11 mouse cellular contexts compared by ENCODE assay signal in genomic region chr5:92129321-92129768, GRCm38 (mm10). TPM values are rescaled to one million over a fixed set of nuclear protein-coding genes. Genes with fewer than 3 reads are reported as not detected.
A peak's percentile ranks its signal among the peaks of the same experiment; 100 is the strongest.
DNase-seq lines count a peak whose midpoint lies in the region; ATAC-seq and TF ChIP-seq lines count a peak whose summit lies in the region.
"Had no signal": no experiment of that assay in that cellular context is flagged by ENCODE, and none has a peak within 500 bp of the region (broad histone marks: within the 10 kb centered on the region; RNA-seq: fewer than 3 reads in every experiment).

No protein-coding gene starts in this region.

- no peak for DNase-seq in hindbrain, postnatal 0 days (ENCODE audit: low spot score)
- DNase-seq in MEL-GATA-1-ER (ENCODE audit: extremely low read depth, low read depth) (peak; percentile 64), liver (peak; percentile 44)
- DNase-seq in right cerebral cortex, postnatal 14 days: no peak
- DNase-seq in gastrocnemius, adult 8-10 months (ENCODE audit: low spot score in 2 of 2): no peak
- DNase-seq: cerebellum, adult 8-10 months; heart, postnatal 14 days; right cerebral cortex, adult 18-20 months had no signal

- TF ChIP-seq EP300 in ES-Bruce4 (IDR thresholded peaks at IDR 0.05; ENCODE audit: insufficient read depth, low read depth, low read length): no peak

- H3K4me3 ChIP-seq in hindbrain, postnatal 0 days (ENCODE audit: low read length): no peak overlapping the region
- H3K4me3 ChIP-seq in hindbrain, embryonic 16.5 days (ENCODE audit: low read length): no peak overlapping the region
- H3K4me3 ChIP-seq in ES-Bruce4 (ENCODE audit: low read depth, low read length): no peak overlapping the region

- no peak overlapping the region for H3K27ac ChIP-seq in hindbrain, postnatal 0 days
- H3K27ac ChIP-seq in hindbrain, embryonic 16.5 days (ENCODE audit: low read depth, low read length): no peak overlapping the region
- peak overlapping the region; percentile 57 for H3K27ac ChIP-seq in ES-Bruce4 (ENCODE audit: insufficient read depth, low read length)

- H3K9ac ChIP-seq in hindbrain, postnatal 0 days (replicated peaks; ENCODE audit: low read length): no peak overlapping the region
- no peak overlapping the region for H3K9ac ChIP-seq in hindbrain, embryonic 16.5 days (ENCODE audit: low read depth, low read length)
- no peak overlapping the region for H3K9ac ChIP-seq in ES-Bruce4 (ENCODE audit: low read depth, poor library complexity, severe bottlenecking)

- H3K4me1 ChIP-seq in hindbrain, postnatal 0 days (ENCODE audit: insufficient read depth, low read length): no peaks in the 10 kb centered on the region
- H3K4me1 ChIP-seq in hindbrain, embryonic 16.5 days (ENCODE audit: control insufficient read depth, insufficient read depth, low read depth, low read length): no peaks in the 10 kb centered on the region; the same call in 1 of the 2 replicates
- H3K4me1 ChIP-seq in ES-Bruce4 (ENCODE audit: control insufficient read depth, insufficient read depth, low read length): peaks cover 4% of the 10 kb centered on the region

- 87% methylated on average over 1 of the region's 1 CpGs for WGBS in hindbrain, postnatal 0 days
- WGBS in hindbrain, embryonic 16.5 days: 71% methylated on average over 1 of the region's 1 CpGs

- TF ChIP-seq CTCF in hindbrain, postnatal 0 days (IDR thresholded peaks at IDR 0.05; ENCODE audit: low read depth): no peak
- no peak for TF ChIP-seq CTCF in ES-Bruce4 (IDR thresholded peaks at IDR 0.05; ENCODE audit: low read depth, low read length)

- H3K36me3 ChIP-seq in hindbrain, postnatal 0 days (ENCODE audit: insufficient read depth, low read length): 0 out of 2 replicates have a peak, but pooled peaks cover 5% of the 10 kb centered on the region
- peaks cover 3% of the 10 kb centered on the region for H3K36me3 ChIP-seq in hindbrain, embryonic 16.5 days (ENCODE audit: control insufficient read depth, insufficient read depth, low read length)
- no peaks in the 10 kb centered on the region for H3K36me3 ChIP-seq in ES-Bruce4 (ENCODE audit: control insufficient read depth, insufficient read depth, low read length, poor library complexity, severe bottlenecking)

- H3K27me3 ChIP-seq in hindbrain, postnatal 0 days (ENCODE audit: insufficient read depth, low read length): no peaks in the 10 kb centered on the region
- H3K27me3 ChIP-seq in hindbrain, embryonic 16.5 days (replicated peaks; ENCODE audit: control insufficient read depth, insufficient read depth, low read length): no peaks in the 10 kb centered on the region
- no peaks in the 10 kb centered on the region for H3K27me3 ChIP-seq in ES-Bruce4 (ENCODE audit: control insufficient read depth, insufficient read depth, low read length, poor library complexity, severe bottlenecking)

- no peak for TF ChIP-seq POLR2A in ES-Bruce4 (IDR thresholded peaks at IDR 0.05; ENCODE audit: insufficient read depth, low read length)

- H3K4me2 ChIP-seq in hindbrain, postnatal 0 days (ENCODE audit: low read depth, low read length): no peak overlapping the region
- no peak overlapping the region for H3K4me2 ChIP-seq in hindbrain, embryonic 16.5 days (ENCODE audit: low read length)

- H3K9me3 ChIP-seq in hindbrain, postnatal 0 days (ENCODE audit: low read length): no peaks in the 10 kb centered on the region
- no peaks in the 10 kb centered on the region for H3K9me3 ChIP-seq in hindbrain, embryonic 16.5 days (ENCODE audit: control insufficient read depth, low read length)
- no peaks in the 10 kb centered on the region for H3K9me3 ChIP-seq in ES-Bruce4 (replicated peaks; ENCODE audit: control insufficient read depth, insufficient read depth, low read length, poor library complexity, severe bottlenecking)

- ATAC-seq in hindbrain, postnatal 0 days: peak; percentile 15; the same call in 1 of the 2 replicates
- ATAC-seq in hindbrain, embryonic 16.5 days: no peak
- ATAC-seq in megakaryocyte-erythroid progenitor cell, adult 5-6 weeks (replicated peaks; ENCODE audit: low FRiP score, low TSS enrichment, poor library complexity, severe bottlenecking): no peak

RNA-seq across cellular contexts. Expression of gene Uso1, which starts 8.4 kb away (rescaled TPM):
- 16.1 and 17.7 TPM in 2 replicates for total RNA-seq in hindbrain, postnatal 0 days (2014; rRNA removed)
- polyA plus RNA-seq in hindbrain, postnatal 0 days (2015; fragmentation: Nextera tagmentation; extraction: Ambion mirVana): 29.6 and 29.8 TPM in 2 replicates
- 35.7 and 40.1 TPM in 2 replicates for polyA plus RNA-seq in hindbrain, embryonic 16.5 days (2015; fragmentation: Nextera tagmentation; extraction: Ambion mirVana)
- polyA plus RNA-seq in ES-Bruce4 (2011; ENCODE audit: insufficient read depth, insufficient read length, low read depth, missing spikeins): 66.0 and 72.8 TPM in 2 replicates
- total RNA-seq in gastrocnemius, adult 8-10 months (2022): 10 to 100 TPM; 68.9 to 76.0 (median 74.1) TPM
- 39.3 and 42.0 TPM in 2 replicates for total RNA-seq in megakaryocyte-erythroid progenitor cell, adult 5-6 weeks (2014; fragmentation: Nextera tagmentation)
- 12.2 and 13.4 TPM in 2 replicates for total RNA-seq in megakaryocyte-erythroid progenitor cell, adult 5-6 weeks (2017)

RNA-seq across cellular contexts. Expression of gene G3bp2, which starts 45.8 kb away (rescaled TPM):
- total RNA-seq in hindbrain, postnatal 0 days (2014; rRNA removed): 132 and 143 TPM in 2 replicates
- 265 and 271 TPM in 2 replicates for polyA plus RNA-seq in hindbrain, postnatal 0 days (2015; fragmentation: Nextera tagmentation; extraction: Ambion mirVana)
- polyA plus RNA-seq in hindbrain, embryonic 16.5 days (2015; fragmentation: Nextera tagmentation; extraction: Ambion mirVana): 333 and 334 TPM in 2 replicates
- polyA plus RNA-seq in ES-Bruce4 (2011; ENCODE audit: insufficient read depth, insufficient read length, low read depth, missing spikeins): 203 and 213 TPM in 2 replicates
- total RNA-seq in gastrocnemius, adult 8-10 months (2022): 10 to 100 TPM; 53.3 to 63.2 (median 60.7) TPM
- 58.2 and 67.8 TPM in 2 replicates for total RNA-seq in megakaryocyte-erythroid progenitor cell, adult 5-6 weeks (2014; fragmentation: Nextera tagmentation)
- total RNA-seq in megakaryocyte-erythroid progenitor cell, adult 5-6 weeks (2017): 89.5 and 117 TPM in 2 replicates

Comparison
In these comparisons a context has a peak if more than half of its experiments do, and no peak if none do; other contexts are left out.
1. DNase-seq: peak in MEL-GATA-1-ER (single experiment) and liver (single experiment); none in hindbrain, postnatal 0 days (single experiment), right cerebral cortex, postnatal 14 days (single experiment) and gastrocnemius, adult 8-10 months (0 of 2).